Mouse (Mus musculus) lung, adult 2 months (tissue): ENCODE results near the gene Erv3. TPM values are rescaled to one million over a fixed set of nuclear protein-coding genes. Genes with fewer than 3 reads are reported as not detected.

Experiments
- DNase-seq: peaks from one replicate; pipeline ENCODE4 v3.0.0; 2022
- H3K4me1 ChIP-seq: fragments of 200-500 bp; 2 replicates; pipeline ENCODE4 v1.6.1; 2011; ENCODE audit warnings: low read length; ENCODE audit not compliant: control insufficient read depth, insufficient read depth
- H3K4me3 ChIP-seq: fragments of 200-500 bp; replicated peaks from 2 replicates; pipeline ENCODE3; 2011; ENCODE audit warnings: low read depth, mild to moderate bottlenecking, control low read depth, low read length; ENCODE audit errors: extremely low read depth
- CTCF ChIP-seq: fragments of 200-500 bp; IDR thresholded peaks from 2 replicates; pipeline ENCODE4 v1.5.1; 2011; ENCODE audit warnings: mild to moderate bottlenecking, low read length, control low read depth; ENCODE audit not compliant: insufficient read depth
- POLR2A ChIP-seq: fragments of 200-500 bp; IDR thresholded peaks from 2 replicates; pipeline ENCODE4 v1.6.1; 2011; ENCODE audit warnings: low read depth, mild to moderate bottlenecking, control low read depth, low read length, borderline replicate concordance; ENCODE audit errors: extremely low read depth
- WGBS: fragments of 180-500 bp; shearing (Covaris S2); methylation state at CpG from one replicate; pipeline ENCODE4 v1.1.7; 2018; 5-methylcytosine and 5-hydroxymethylcytosine counted together
- polyA plus RNA-seq: library from polyadenylated mRNA; depleted of rRNA; stranded (reverse); fragments of >200 nt; gene quantifications from 2 replicates; pipeline ENCODE4 v1.2.3, GENCODE M21; 2012

Erv3 gene
- polyA plus RNA-seq, 1 experiment: not detected

DNA sequence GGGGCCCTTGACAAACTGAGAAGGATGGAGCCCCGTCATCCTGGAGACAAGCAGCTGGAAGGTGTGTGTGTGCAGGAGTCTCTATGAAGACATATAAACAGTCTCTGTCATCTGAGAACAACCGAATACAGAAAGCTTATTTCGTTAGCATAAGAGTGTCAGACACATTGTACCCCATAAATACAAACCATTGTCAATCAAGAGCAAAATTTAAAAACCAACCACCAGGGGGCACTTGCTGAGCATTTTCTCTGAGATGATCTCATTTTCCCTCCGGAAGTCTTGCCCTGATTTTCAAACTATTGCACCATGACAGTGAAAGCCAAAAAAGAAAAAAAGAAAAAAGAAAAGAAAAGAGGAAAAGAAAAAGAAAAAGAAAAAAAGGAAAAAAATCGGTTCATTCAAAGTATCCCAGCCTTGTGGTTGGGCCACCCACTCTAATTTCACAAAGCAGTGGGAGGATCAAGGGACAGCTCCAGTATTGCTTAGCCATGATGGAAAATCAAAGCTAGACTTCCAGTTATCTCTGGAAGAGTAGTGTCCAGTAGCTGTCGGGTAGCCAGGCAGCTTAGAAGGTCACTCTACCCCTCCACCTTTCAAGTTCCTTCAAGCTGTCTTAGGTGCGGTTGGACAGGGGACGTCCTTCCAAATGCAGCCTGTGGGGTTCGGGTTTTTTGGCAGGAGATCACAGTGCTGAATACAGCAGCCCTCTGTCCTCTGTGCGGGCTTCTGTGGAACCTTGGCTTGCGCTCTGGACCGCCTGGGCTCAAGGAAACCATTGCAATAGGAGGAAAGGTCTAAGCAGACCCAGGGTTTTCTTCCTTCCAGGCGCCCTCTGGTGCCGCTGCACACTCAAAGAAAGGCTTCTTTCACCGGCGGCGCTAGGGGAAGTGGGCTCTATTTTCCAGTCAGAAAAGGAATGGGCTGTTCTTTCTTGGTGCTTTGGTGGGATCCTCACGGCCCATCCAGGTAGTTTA lies 31.3 kb downstream of the Erv3 start:
- 44% methylated on average over 18 of the region's 18 CpGs for WGBS
- Histone ChIP-seq H3K4me1 (no peaks in the 10 kb centered on the region), H3K4me3 (no peak overlapping the region)
- DNase-seq: peak; percentile 22
- TF ChIP-seq CTCF: 0 out of 2 replicates have a peak, but pooled peaks have one; percentile 5
- TF ChIP-seq POLR2A: no peak

DNA sequence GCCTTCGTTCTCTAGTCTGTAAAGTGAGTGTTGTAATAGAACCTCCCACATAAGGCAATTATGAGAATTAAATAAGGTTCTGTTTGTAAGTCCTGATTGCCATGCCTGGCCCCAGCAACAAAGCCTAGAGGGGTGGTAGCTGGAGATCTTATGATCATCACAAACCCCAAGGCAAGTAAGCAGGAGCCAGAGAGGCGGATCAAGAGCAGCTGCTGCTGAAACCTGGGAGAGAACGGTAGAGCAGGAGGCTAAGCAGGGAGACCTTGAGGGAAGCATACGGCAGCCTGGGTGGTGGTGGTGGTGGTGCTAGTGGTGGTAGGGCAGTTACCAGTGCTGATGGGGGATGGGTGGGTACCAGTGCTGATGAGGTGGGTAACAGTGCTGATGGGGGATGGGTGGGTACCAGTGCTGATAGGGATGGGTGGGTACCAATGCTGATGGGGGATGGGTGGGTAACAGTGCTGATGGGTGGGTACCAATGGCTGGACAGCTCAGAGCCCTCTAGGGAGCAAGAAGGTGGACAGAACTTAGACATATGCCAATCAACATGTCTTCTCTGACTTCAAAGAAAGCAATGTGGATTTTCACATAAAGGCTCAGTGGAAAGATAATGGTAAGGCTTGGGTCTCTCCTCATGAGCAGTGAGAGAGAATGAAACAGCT lies 32.4 kb downstream of the Erv3 start:
- DNase-seq: no peak
- TF ChIP-seq CTCF: no peak
- no peak overlapping the region for H3K4me3 ChIP-seq
- WGBS: 81% methylated on average over 4 of the region's 4 CpGs
- H3K4me1 ChIP-seq: no peaks in the 10 kb centered on the region

DNA sequence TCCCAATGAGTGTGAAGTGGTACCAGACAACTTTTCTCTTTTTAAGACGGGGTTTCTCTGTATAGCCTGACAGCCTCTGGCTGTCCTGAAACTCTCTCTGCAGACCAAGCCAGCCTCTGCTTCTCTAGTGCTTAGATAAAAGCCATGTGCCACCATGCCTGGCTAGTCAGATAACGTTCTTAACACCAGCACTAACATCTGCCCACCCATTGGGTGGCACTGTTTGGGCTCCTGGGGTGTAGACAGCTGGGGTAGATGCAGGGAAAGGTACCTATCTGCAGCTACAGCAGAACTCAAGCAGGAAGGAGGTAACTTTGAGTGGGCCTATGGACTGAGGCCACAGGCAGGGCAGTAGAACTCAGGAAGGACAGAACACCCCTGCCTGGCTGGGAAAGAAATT lies 34.0 kb downstream of the Erv3 start:
- TF ChIP-seq POLR2A (no peak), CTCF (no peak)
- Histone ChIP-seq H3K4me1 (no peaks in the 10 kb centered on the region), H3K4me3 (no peak overlapping the region)
- no peak for DNase-seq
- WGBS: 46% methylated on average over 2 of the region's 2 CpGs

DNA sequence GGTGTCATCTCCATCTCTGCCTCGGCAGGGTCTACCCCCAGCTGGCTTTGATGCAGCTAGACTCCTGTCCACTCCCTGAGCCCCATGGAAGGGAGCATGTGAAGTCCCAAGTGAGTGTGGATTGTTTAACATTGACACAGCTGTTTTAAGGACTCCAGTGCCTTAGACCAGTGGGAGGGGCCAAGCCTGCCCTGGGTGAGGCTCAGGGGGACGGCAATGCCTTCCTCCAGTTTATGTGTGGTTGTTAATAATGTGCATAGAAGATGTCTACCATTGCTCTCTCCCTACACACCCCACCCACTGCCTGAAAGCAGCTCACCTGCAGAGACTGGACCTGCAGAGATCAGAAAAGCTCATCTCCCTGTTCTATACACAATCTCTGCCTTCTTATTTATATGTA lies 35.6 kb downstream of the Erv3 start:
- no peak for DNase-seq
- Histone ChIP-seq H3K4me1 (no peaks in the 10 kb centered on the region), H3K4me3 (no peak overlapping the region)
- TF ChIP-seq POLR2A (no peak), CTCF (no peak)
- WGBS: 40% methylated on average over 2 of the region's 2 CpGs

DNA sequence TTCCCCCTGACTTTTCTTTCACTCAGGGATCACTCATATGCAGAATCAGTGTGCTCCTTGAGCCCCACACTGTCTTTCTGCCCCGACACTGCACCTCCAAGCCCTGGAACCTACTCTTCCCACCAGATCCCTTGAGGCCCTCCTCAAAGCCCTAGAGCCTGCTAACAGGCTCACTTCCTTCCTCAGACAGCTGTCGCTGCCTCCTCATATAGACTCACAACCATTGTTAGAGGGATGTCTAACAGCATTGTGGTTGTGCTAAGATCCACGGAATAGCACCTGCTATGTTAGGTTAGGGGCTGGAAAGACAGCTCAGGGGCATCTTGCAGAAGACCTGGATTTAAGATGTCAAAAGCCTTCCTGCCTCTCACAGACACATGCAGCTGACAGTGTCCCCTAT lies 37.1 kb downstream of the Erv3 start:
- Histone ChIP-seq H3K4me1 (no peaks in the 10 kb centered on the region), H3K4me3 (no peak overlapping the region)
- no peak for DNase-seq
- 60% methylated on average over 3 of the region's 3 CpGs for WGBS
- no peak for TF ChIP-seq POLR2A
- no peak for TF ChIP-seq CTCF

DNA sequence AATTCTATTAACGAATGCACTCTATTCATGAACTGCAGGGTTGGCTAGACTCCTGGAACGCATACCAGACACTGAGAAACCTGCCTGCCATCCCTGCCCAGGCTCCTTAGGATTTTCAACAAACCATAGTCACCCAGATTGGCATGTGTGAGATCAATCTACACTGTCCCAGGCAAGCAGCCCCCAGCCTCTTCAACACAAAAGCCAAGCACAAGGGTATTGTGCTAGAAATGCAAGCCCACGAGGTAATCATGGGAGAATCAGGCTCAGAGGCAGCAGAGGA lies 37.9 kb downstream of the Erv3 start:
- TF ChIP-seq POLR2A (no peak), CTCF (no peak)
- 78% methylated on average over 3 of the region's 3 CpGs for WGBS
- Histone ChIP-seq H3K4me1 (no peaks in the 10 kb centered on the region), H3K4me3 (no peak overlapping the region)
- DNase-seq: no peak

DNA sequence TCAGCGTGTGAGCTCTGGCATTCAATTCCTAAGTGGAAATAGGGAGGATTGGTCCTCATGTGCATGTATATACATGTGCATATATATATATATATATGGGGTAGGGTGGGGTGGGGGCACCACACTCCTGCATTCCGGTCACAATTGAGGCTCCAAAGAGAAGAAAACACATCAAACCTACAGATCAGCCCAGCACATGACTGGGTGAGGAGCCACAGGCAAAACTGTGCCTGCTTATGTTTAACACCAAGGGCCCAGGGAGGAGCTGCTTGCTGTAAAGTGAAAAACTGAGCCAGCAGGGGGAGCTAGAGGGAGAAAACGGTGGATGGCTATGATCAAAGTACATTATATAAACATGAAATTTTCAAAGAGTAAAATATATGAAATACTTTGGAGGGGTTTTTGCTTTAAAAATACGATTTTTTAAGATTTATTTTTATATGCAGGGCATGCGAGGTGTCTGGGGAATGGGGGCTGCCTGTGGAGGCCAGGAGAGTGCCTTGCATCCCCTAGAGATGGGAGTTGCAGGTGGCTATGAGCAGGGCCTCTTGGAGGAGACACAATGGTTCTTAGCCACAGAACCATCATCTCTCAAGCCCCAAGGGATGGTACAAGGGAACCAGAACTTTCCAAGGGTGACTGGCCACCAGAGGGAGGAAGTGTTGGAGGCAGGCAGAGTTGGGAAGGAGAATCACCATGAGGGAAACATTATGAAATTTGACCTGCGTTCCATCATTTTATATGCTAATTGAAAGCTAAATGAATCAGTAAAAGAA lies 38.4 kb downstream of the Erv3 start:
- WGBS: 26% methylated on average over 6 of the region's 6 CpGs
- H3K4me1 ChIP-seq: no peaks in the 10 kb centered on the region
- no peak overlapping the region for H3K4me3 ChIP-seq
- peak; percentile 75 for DNase-seq
- TF ChIP-seq CTCF (peak; percentile 60), POLR2A (no peak)

DNA sequence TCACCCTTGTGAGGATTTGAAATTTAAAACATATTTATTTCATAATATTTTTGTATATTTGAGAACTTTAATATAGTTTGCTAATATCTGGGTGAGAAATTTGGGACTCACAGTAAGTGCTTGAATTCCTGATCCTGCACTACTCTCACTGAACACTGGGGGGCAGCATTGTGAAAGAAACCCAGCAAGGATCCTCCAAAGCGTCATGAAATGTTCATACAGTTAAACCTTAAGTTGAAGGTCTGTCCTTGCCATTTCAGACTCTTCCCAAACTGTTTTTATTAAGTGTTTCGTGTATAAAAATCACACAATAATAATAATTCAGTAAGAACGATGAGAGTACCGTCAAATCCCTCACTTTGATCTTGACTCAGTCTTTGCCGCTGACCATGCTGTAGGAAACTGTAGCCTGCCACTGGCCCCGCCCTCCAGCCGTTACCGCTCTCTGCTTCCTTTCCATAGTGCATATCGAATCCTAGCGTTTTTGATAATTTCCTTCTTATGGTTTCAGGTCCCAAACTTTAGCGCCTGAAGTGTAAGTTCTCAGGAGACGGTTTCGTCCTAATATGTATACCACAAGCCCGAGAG lies 39.4 kb downstream of the Erv3 start:
- peak; percentile 80 for DNase-seq
- no peak overlapping the region for H3K4me3 ChIP-seq
- no peak for TF ChIP-seq POLR2A
- peak; percentile 36 for TF ChIP-seq CTCF
- no peaks in the 10 kb centered on the region for H3K4me1 ChIP-seq
- WGBS: 15% methylated on average over 14 of the region's 14 CpGs

DNA sequence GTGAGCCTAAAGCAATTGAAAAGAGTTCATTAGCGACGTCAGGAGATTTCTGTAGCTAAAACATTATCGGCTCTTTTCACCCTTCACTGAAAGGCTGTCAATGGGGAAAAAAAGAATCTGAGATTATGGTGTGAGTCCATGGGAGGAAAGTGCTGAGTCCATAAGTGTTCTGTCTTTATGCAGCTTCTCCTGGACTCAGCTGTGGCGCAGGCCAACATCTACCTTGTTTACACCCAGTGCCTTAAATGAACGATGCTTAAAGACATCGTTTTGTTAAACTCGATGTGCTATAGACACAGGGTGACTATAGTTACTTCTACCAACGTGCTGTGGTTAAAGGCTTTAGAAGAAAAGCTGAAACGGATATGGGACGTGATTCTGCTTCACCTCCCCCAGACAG lies 45.2 kb downstream of the Erv3 start:
- Histone ChIP-seq H3K4me1 (no peaks in the 10 kb centered on the region), H3K4me3 (no peak overlapping the region)
- WGBS: 81% methylated on average over 10 of the region's 10 CpGs
- no peak for DNase-seq
- TF ChIP-seq POLR2A: no peak
